Mouse (Mus musculus) thymus, adult 2 months (tissue): ENCODE measurements around the gene Cdkn1b.

Source experiments
- CTCF ChIP-seq: fragments of 200-500 bp; IDR thresholded peaks from 2 replicates; pipeline ENCODE4 v1.5.1; 2012; ENCODE audit warnings: mild to moderate bottlenecking, control low read depth, low read length, moderate library complexity, borderline replicate concordance; ENCODE audit not compliant: control insufficient read depth, poor library complexity, insufficient read depth; ENCODE audit errors: extremely low read depth
- POLR2A ChIP-seq: fragments of 200-500 bp; IDR thresholded peaks from 2 replicates; pipeline ENCODE4 v1.6.1; 2012; ENCODE audit warnings: mild to moderate bottlenecking, low read length, control low read depth, moderate library complexity; ENCODE audit not compliant: control insufficient read depth, poor library complexity, insufficient read depth; ENCODE audit errors: extremely low read depth

- TF ChIP-seq POLR2A (no peak), CTCF (no peak)
Observed at GRCm38 (mm10) chr6:134934305-134934704, 14.1 kb downstream of the Cdkn1b start.
